Mouse (Mus musculus): ENCODE measurements around the gene Hsd17b11.
A peak's percentile ranks its signal among the peaks of the same experiment; 100 is the strongest.

The Hsd17b11 gene

GRCm38 (mm10) chr5:104021597-104022378 lies at the start of gene Hsd17b11:
Gene Hsd17b11, minus strand, starts transcription at chr5:104021919.
- DNase-seq (ENCODE audit: low read depth) = peak; percentile 59

GRCm38 (mm10) chr5:104071048-104071447 lies 49.3 kb upstream of the Hsd17b11 start:
- no peak for DNase-seq (ENCODE audit: low read depth)

GRCm38 (mm10) chr5:104068751-104069150 lies 47.0 kb upstream of the Hsd17b11 start:
- DNase-seq (ENCODE audit: low read depth) = peak; percentile 47

- DNase-seq (ENCODE audit: low read depth) = no peak
Measured at GRCm38 (mm10) chr5:104062773-104063551, 41.2 kb upstream of the Hsd17b11 start.

GRCm38 (mm10) chr5:104061936-104062772 lies 40.4 kb upstream of the Hsd17b11 start:
- DNase-seq (ENCODE audit: low read depth) = no peak

- DNase-seq (ENCODE audit: low read depth) = no peak
Measured at GRCm38 (mm10) chr5:104060429-104060828, 38.7 kb upstream of the Hsd17b11 start.

- no peak for DNase-seq (ENCODE audit: low read depth)
Measured at GRCm38 (mm10) chr5:104059628-104060027, 37.9 kb upstream of the Hsd17b11 start.

GRCm38 (mm10) chr5:104058021-104058420 lies 36.3 kb upstream of the Hsd17b11 start:
- peak; percentile 65 for DNase-seq (ENCODE audit: low read depth)

GRCm38 (mm10) chr5:104056295-104056694 lies 34.6 kb upstream of the Hsd17b11 start:
- DNase-seq (ENCODE audit: low read depth) = no peak

- DNase-seq (ENCODE audit: low read depth) = no peak
Measured at GRCm38 (mm10) chr5:104055816-104056215, 34.1 kb upstream of the Hsd17b11 start.

GRCm38 (mm10) chr5:104054938-104055337 lies 33.2 kb upstream of the Hsd17b11 start:
- no peak for DNase-seq (ENCODE audit: low read depth)

- DNase-seq (ENCODE audit: low read depth) = peak; percentile 58
Measured at GRCm38 (mm10) chr5:104052956-104053355, 31.2 kb upstream of the Hsd17b11 start.

- DNase-seq (ENCODE audit: low read depth) = peak; percentile 13
Measured at GRCm38 (mm10) chr5:104048139-104048538, 26.4 kb upstream of the Hsd17b11 start.

GRCm38 (mm10) chr5:104047200-104048105 lies 25.7 kb upstream of the Hsd17b11 start:
- DNase-seq (ENCODE audit: low read depth) = no peak

- DNase-seq (ENCODE audit: low read depth) = peak; percentile 98
Measured at GRCm38 (mm10) chr5:104046256-104047199, 24.8 kb upstream of the Hsd17b11 start, which contains the start of gene Nudt9. Gene Nudt9, plus strand, starts transcription at chr5:104046306.

GRCm38 (mm10) chr5:104043704-104044103 lies 22.0 kb upstream of the Hsd17b11 start:
- DNase-seq (ENCODE audit: low read depth) = no peak

- no peak for DNase-seq (ENCODE audit: low read depth)
Measured at GRCm38 (mm10) chr5:104042906-104043305, 21.2 kb upstream of the Hsd17b11 start.

- peak; percentile 37 for DNase-seq (ENCODE audit: low read depth)
Measured at GRCm38 (mm10) chr5:104039154-104039932, 17.6 kb upstream of the Hsd17b11 start.

- DNase-seq (ENCODE audit: low read depth) = no peak
Measured at GRCm38 (mm10) chr5:104036686-104037085, 15.0 kb upstream of the Hsd17b11 start.

Measured in naive thymus-derived CD4-positive, alpha-beta T cell, adult 2 months (primary cell).